Mouse (Mus musculus) hindbrain, embryonic 10.5 days (tissue): ENCODE data around the gene Rnf2. TPM values are rescaled to one million over a fixed set of nuclear protein-coding genes. Genes with fewer than 3 reads are reported as not detected.
"Not testable (repeated sequence)": the region's sequence is repeated elsewhere in the genome, so short reads cannot be mapped to it uniquely, and the experiment has no call there.

ENCODE experiments used
- DNase-seq: peaks from one replicate; pipeline ENCODE4 v3.0.0-alpha.2; 2017; ENCODE audit warnings: low spot score
- H3K27ac ChIP-seq: fragments of 300-500 bp; sonication (generic); 2 replicates; pipeline ENCODE4 v1.5.1; 2016; ENCODE audit warnings: mild to moderate bottlenecking, moderate library complexity
- H3K27me3 ChIP-seq: fragments of 300-500 bp; sonication (generic); 2 replicates; pipeline ENCODE4 v1.6.1; 2016; ENCODE audit warnings: mild to moderate bottlenecking; ENCODE audit not compliant: poor library complexity, insufficient read depth, severe bottlenecking
- H3K36me3 ChIP-seq: fragments of 300-500 bp; sonication (generic); 2 replicates; pipeline ENCODE4 v1.6.1; 2016; ENCODE audit warnings: mild to moderate bottlenecking, moderate library complexity
- H3K4me1 ChIP-seq: fragments of 300-500 bp; sonication (generic); replicated peaks from 2 replicates; pipeline ENCODE4 v1.6.1; 2016; ENCODE audit warnings: mild to moderate bottlenecking
- H3K4me3 ChIP-seq: fragments of 300-500 bp; sonication (generic); 2 replicates; pipeline ENCODE4 v1.5.1; 2016; ENCODE audit warnings: mild to moderate bottlenecking, moderate library complexity
- H3K9me3 ChIP-seq: fragments of 300-500 bp; sonication (generic); 2 replicates; pipeline ENCODE4 v1.6.1; 2016; ENCODE audit warnings: mild to moderate bottlenecking, moderate library complexity
- WGBS: fragments of 180-500 bp; shearing (Covaris S2); methylation state at CpG from one replicate; pipeline ENCODE4 v1.1.7; 2016; 5-methylcytosine and 5-hydroxymethylcytosine counted together
- polyA plus RNA-seq: library from polyadenylated mRNA; unstranded; fragments of >200 nt; fragmentation: Nextera tagmentation; extraction: Ambion mirVana; gene quantifications from 2 replicates; pipeline ENCODE4 v1.2.1, GENCODE M21; 2016

The Rnf2 gene
- polyA plus RNA-seq, 1 experiment from 2014 or later, result 102 TPM

- Histone ChIP-seq H3K4me3 (peak overlapping the region; percentile 97), H3K27ac (peak overlapping the region; percentile 100), H3K36me3 (no peaks in the 10 kb centered on the region), H3K9me3 (no peaks in the 10 kb centered on the region), H3K27me3 (no peaks in the 10 kb centered on the region), H3K4me1 (peaks cover 11% of the 10 kb centered on the region)
- under 1% methylated on average over 59 of the region's 59 CpGs for WGBS
- DNase-seq, result peak; percentile 71
Observed at GRCm38 (mm10) chr1:151499815-151500501, 797 bp downstream of the Rnf2 start.

- Histone ChIP-seq H3K27me3 (no peaks in the 10 kb centered on the region), H3K4me3 (peak overlapping the region; percentile 97; the same call in 1 of the 2 replicates), H3K4me1 (peaks cover 11% of the 10 kb centered on the region), H3K27ac (no peak overlapping the region), H3K9me3 (no peaks in the 10 kb centered on the region), H3K36me3 (no peaks in the 10 kb centered on the region)
- 92% methylated on average over 3 of the region's 3 CpGs for WGBS
- no peak for DNase-seq
Observed at GRCm38 (mm10) chr1:151498381-151498780, 2.4 kb downstream of the Rnf2 start.

GRCm38 (mm10) chr1:151497942-151498341 is 2.8 kb downstream of the Rnf2 start:
- H3K27me3 ChIP-seq, result no peaks in the 10 kb centered on the region
- H3K36me3 ChIP-seq, result no peaks in the 10 kb centered on the region
- DNase-seq, result no peak
- H3K4me3 ChIP-seq, result no peak overlapping the region
- no peak overlapping the region for H3K27ac ChIP-seq
- H3K4me1 ChIP-seq, result peaks cover 11% of the 10 kb centered on the region
- 88% methylated on average over 2 of the region's 2 CpGs for WGBS
- H3K9me3 ChIP-seq, result no peaks in the 10 kb centered on the region

- H3K27ac ChIP-seq, result no peak overlapping the region
- no peaks in the 10 kb centered on the region for H3K27me3 ChIP-seq
- WGBS, result 87% methylated on average over 8 of the region's 8 CpGs
- H3K4me3 ChIP-seq, result no peak overlapping the region
- peaks cover 11% of the 10 kb centered on the region for H3K4me1 ChIP-seq
- H3K9me3 ChIP-seq, result no peaks in the 10 kb centered on the region
- H3K36me3 ChIP-seq, result no peaks in the 10 kb centered on the region
- peak; percentile 21 for DNase-seq
Observed at GRCm38 (mm10) chr1:151497028-151497427, 3.7 kb downstream of the Rnf2 start.

GRCm38 (mm10) chr1:151495635-151496285 is 5.0 kb downstream of the Rnf2 start:
- Histone ChIP-seq H3K27ac (no peak overlapping the region), H3K27me3 (no peaks in the 10 kb centered on the region), H3K9me3 (no peaks in the 10 kb centered on the region), H3K4me3 (no peak overlapping the region), H3K36me3 (no peaks in the 10 kb centered on the region), H3K4me1 (peaks cover 11% of the 10 kb centered on the region)
- DNase-seq, result no peak
- WGBS, result 91% methylated on average over 2 of the region's 2 CpGs

- 87% methylated on average over 6 of the region's 6 CpGs for WGBS
Observed at GRCm38 (mm10) chr1:151494711-151495110, 6.0 kb downstream of the Rnf2 start.

GRCm38 (mm10) chr1:151493826-151494225 is 6.9 kb downstream of the Rnf2 start:
- Histone ChIP-seq H3K4me1 (peaks cover 6% of the 10 kb centered on the region), H3K27ac (no peak overlapping the region), H3K4me3 (no peak overlapping the region), H3K36me3 (no peaks in the 10 kb centered on the region), H3K27me3 (no peaks in the 10 kb centered on the region), H3K9me3 (no peaks in the 10 kb centered on the region)
- no peak for DNase-seq

More at GRCm38 (mm10) chr1:151494711-151495110, 6.0 kb downstream of the Rnf2 start:
- Histone ChIP-seq H3K4me3 (no peak overlapping the region), H3K27me3 (no peaks in the 10 kb centered on the region), H3K36me3 (no peaks in the 10 kb centered on the region), H3K4me1 (peaks cover 11% of the 10 kb centered on the region), H3K27ac (no peak overlapping the region), H3K9me3 (no peaks in the 10 kb centered on the region)
- no peak for DNase-seq

GRCm38 (mm10) chr1:151492419-151492818 is 8.3 kb downstream of the Rnf2 start:
- H3K27me3 ChIP-seq, result no peaks in the 10 kb centered on the region
- 71% methylated on average over 1 of the region's 1 CpGs for WGBS
- H3K9me3 ChIP-seq, result no peaks in the 10 kb centered on the region
- H3K36me3 ChIP-seq, result no peaks in the 10 kb centered on the region
- no peak overlapping the region for H3K27ac ChIP-seq
- H3K4me3 ChIP-seq, result no peak overlapping the region
- no peaks in the 10 kb centered on the region for H3K4me1 ChIP-seq
- DNase-seq, result no peak

- H3K4me1 ChIP-seq, result no peaks in the 10 kb centered on the region
- H3K36me3 ChIP-seq, result peaks cover 9% of the 10 kb centered on the region; the same call in 1 of the 2 replicates
- DNase-seq, result no peak
- H3K9me3 ChIP-seq, result no peaks in the 10 kb centered on the region
- H3K27me3 ChIP-seq, result no peaks in the 10 kb centered on the region
- 91% methylated on average over 6 of the region's 6 CpGs for WGBS
- no peak overlapping the region for H3K27ac ChIP-seq
- no peak overlapping the region for H3K4me3 ChIP-seq
Observed at GRCm38 (mm10) chr1:151489806-151490205, 10.9 kb downstream of the Rnf2 start.

- WGBS, result 85% methylated on average over 5 of the region's 5 CpGs
- H3K9me3 ChIP-seq, result no peaks in the 10 kb centered on the region
- H3K27me3 ChIP-seq, result no peaks in the 10 kb centered on the region
- no peaks in the 10 kb centered on the region for H3K4me1 ChIP-seq
- H3K36me3 ChIP-seq, result peaks cover 41% of the 10 kb centered on the region
- H3K4me3 ChIP-seq, result no peak overlapping the region
- no peak for DNase-seq
- no peak overlapping the region for H3K27ac ChIP-seq
Observed at GRCm38 (mm10) chr1:151484754-151485153, 16.0 kb downstream of the Rnf2 start.

- 82% methylated on average over 1 of the region's 1 CpGs for WGBS
- H3K9me3 ChIP-seq, result no peaks in the 10 kb centered on the region
- no peak overlapping the region for H3K4me3 ChIP-seq
- peaks cover 42% of the 10 kb centered on the region for H3K36me3 ChIP-seq
- no peaks in the 10 kb centered on the region for H3K27me3 ChIP-seq
- no peaks in the 10 kb centered on the region for H3K4me1 ChIP-seq
- DNase-seq, result no peak
- H3K27ac ChIP-seq, result no peak overlapping the region
Observed at GRCm38 (mm10) chr1:151483568-151483967, 17.2 kb downstream of the Rnf2 start.

GRCm38 (mm10) chr1:151482497-151482896 is 18.3 kb downstream of the Rnf2 start:
- DNase-seq, result no peak
- H3K36me3 ChIP-seq, result peaks cover 52% of the 10 kb centered on the region
- 96% methylated on average over 1 of the region's 1 CpGs for WGBS

GRCm38 (mm10) chr1:151472386-151472785 is 28.4 kb downstream of the Rnf2 start:
- not testable (repeated sequence) for H3K27me3 ChIP-seq, H3K9me3 ChIP-seq, DNase-seq, H3K27ac ChIP-seq, H3K4me3 ChIP-seq, H3K4me1 ChIP-seq
- peaks cover 94% of the 10 kb centered on the region for H3K36me3 ChIP-seq
- WGBS, result 96% methylated on average over 8 of the region's 8 CpGs

More at GRCm38 (mm10) chr1:151482497-151482896, 18.3 kb downstream of the Rnf2 start:
- no peak overlapping the region for H3K27ac ChIP-seq
- H3K27me3 ChIP-seq, result no peaks in the 10 kb centered on the region
- no peaks in the 10 kb centered on the region for H3K9me3 ChIP-seq
- no peak overlapping the region for H3K4me3 ChIP-seq
- H3K4me1 ChIP-seq, result no peaks in the 10 kb centered on the region
